Mouse (Mus musculus) embryonic stem cell, embryonic (primary cell): ENCODE data around the gene Krtap6-5.
"Not testable (repeated sequence)": the region's sequence is repeated elsewhere in the genome, so short reads cannot be mapped to it uniquely, and the experiment has no call there.

Experiments used
- CTCF ChIA-PET, 4 experiments: fragments of 300-600 bp in 2 of 4; fragments of 350-600 bp in 2 of 4; sonication (Branson Sonifier 250); formaldehyde crosslinking; loops; one replicate each; lab custom pipeline; 2022; ENCODE audit warnings: inconsistent platforms in 2 of 4; lab: Charles Lee
- POLR2A ChIA-PET, 4 experiments: fragments of 300-600 bp in 2 of 4; fragments of 350-600 bp in 2 of 4; sonication (Branson Sonifier 250); formaldehyde crosslinking; loops; one replicate each; lab custom pipeline; 2022; ENCODE audit warnings: antibody characterized with exemption in 4 of 4, inconsistent platforms in 1 of 4; lab: Charles Lee

Krtap6-5 gene

DNA sequence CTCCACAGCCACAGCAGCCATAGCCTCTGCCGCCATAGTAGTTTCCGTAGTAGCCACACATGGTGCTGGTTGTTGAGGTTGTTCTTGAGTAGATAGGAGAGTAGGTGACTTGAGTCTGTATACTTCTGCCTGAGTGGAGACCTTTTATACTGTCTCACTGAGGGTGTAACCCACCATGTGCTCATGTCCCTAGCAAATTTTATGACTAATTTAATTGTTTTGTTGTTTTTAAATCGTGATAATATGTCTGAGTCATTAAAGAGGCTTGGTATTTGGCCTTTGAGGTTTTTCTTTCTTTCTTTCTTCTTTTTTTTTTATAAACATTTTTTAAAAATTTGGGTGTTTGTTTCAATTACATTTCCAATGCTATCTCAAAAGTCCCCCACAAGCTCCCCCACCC lies at the start of gene Krtap6-5:
Krtap6-5 (minus strand) TSS at position 101 of the 400 bp plus-strand sequence.
- POLR2A ChIA-PET, result no interaction called here
- CTCF ChIA-PET, result no interaction called here

DNA sequence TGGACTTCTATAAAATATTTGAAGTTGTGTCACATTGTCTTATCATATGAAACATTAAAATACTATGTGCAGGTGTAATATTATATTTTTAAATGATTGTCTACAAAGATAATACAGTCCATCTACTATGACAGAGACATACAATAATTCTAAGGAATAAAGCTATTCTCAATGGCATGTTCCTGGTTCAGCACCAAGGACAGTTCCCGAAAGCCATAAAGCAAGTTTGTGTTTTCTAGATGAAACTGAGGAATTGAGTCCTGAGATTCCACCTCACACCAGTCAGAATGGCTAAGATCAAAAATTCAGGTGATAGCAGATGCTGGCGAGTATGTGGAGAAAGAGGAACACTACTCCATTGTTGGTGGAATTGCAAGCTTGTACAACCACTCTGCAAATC lies 23.4 kb upstream of the Krtap6-5 start:
- POLR2A ChIA-PET, result interaction anchor here in 1 of 4 experiments (0.5 kb wide), 1 partner anchor 324 kb away, joined by 3 read pairs; no protein-coding TSS in a partner anchor
- CTCF ChIA-PET, result not testable (repeated sequence)

DNA sequence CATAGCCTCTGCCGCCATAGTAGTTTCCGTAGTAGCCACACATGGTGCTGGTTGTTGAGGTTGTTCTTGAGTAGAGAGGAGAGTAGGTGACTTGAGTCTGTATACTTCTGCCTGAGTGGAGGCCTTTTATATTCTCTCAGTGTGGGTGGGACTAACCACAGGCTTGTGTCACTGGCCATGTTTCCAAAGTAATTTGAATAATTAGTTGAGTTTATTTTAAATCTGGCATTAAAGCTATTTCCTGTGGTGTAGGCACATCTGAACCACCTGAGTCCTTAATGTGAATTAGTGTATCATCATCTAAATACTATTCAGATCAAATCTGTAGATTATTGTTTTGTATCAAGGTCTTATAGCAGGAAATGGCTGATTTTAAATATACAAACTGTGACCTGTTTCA lies 16.2 kb upstream of the Krtap6-5 start, which contains the start of gene 1110025L11Rik:
1110025L11Rik (minus strand) TSS at position 101 of the 400 bp plus-strand sequence.
- CTCF ChIA-PET, POLR2A ChIA-PET: not testable (repeated sequence)

DNA sequence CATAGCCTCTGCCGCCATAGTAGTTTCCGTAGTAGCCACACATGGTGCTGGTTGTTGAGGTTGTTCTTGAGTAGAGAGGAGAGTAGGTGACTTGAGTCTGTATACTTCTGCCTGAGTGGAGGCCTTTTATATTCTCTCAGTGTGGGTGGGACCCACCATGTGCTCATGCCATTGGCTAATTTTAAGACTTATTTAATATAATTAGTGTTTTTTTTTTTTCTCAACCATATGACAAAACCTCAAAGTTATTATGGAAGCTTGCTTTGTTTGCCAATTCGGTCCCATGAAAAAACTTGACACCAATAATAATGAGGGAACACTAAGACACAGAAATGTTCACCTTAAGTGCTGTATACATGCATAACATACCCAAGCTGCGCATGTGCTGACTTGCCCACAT lies 6.3 kb downstream of the Krtap6-5 start, which contains the start of gene Gm10228:
Gm10228 (minus strand) TSS at position 101 of the 400 bp plus-strand sequence.
- POLR2A ChIA-PET, CTCF ChIA-PET: not testable (repeated sequence)

DNA sequence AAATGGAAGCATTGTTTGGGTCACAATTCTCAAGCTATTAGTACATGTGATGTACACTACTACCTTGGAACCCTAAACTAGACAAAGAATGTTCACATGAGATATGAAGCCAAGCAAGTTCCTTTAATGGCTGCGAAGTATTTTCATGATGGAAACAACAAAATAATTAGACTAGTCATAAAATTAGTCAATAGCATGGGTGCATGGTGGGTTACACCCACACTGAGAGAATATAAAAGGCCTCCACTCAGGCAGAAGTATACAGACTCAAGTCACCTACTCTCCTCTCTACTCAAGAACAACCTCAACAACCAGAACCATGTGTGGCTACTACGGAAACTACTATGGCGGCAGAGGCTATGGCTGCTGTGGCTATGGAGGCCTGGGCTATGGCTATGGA lies 16.3 kb downstream of the Krtap6-5 start, which contains the start of gene Krtap6-1:
Krtap6-1 (plus strand) TSS at position 301 of the 400 bp plus-strand sequence.
- CTCF ChIA-PET, POLR2A ChIA-PET: not testable (repeated sequence)

DNA sequence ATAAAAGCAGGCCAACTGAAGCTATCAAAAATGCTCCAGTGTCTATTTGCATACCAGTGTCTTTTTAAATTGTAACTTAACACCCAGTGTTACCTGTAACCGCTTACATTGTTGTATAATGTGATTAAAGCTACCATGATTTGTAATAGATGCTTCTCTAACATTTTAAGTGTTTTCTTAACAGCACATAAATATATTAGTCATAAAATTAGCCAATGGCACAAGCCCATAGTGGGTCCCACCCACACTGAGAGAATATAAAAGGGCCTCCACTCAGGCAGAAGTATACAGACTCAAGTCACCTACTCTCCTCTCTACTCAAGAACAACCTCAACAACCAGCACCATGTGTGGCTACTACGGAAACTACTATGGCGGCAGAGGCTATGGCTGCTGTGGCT lies 32.7 kb downstream of the Krtap6-5 start, which contains the start of gene Gm10229:
Gm10229 (plus strand) TSS at position 301 of the 400 bp plus-strand sequence.
- CTCF ChIA-PET, POLR2A ChIA-PET: not testable (repeated sequence)

DNA sequence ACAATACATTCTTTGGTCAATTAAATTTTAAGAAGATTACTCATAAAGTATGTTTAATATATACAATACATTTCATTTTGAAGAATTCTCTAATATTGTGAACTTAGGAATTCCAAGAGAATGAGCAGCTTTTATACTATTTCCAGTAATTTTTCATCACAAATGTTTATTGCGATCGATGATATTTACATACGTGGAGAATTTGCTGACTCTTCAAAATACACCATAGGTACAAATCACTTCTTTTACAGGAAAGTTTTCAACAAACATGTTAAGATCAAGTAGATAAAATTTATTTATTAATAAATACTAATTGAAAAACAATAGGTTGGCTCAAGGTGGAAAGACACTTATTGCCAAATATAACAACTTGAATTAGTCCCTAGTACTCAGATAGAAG lies 33.7 kb downstream of the Krtap6-5 start:
- CTCF ChIA-PET, result no interaction called here
- POLR2A ChIA-PET, result no interaction called here

DNA sequence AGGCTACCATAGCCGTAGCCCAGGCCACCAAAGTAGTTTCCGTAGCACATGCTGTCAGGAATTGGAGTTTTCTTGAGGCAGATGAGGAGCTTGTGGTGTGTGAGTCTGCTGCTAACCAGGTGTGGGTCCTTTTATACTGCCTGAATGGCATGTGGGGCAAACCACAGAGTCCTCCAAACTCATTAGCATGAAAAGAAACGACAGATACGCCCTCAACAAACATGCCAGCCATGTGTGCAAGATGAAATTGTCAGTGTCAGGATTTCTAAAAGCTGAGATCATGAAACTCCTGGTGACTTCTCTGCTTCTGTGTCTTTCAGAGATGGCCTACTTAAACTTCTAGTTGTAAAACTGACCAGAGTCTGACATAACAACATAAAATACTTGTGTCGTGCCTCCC lies 37.0 kb downstream of the Krtap6-5 start, which contains the start of gene Krtap22-2:
Krtap22-2 (minus strand) TSS at position 101 of the 400 bp plus-strand sequence.
- ChIA-PET POLR2A (no interaction called here), CTCF (no interaction called here)
